Mouse (Mus musculus) heart, postnatal 10 days (tissue): ENCODE measurements around the gene Upp2. TPM values are rescaled to one million over a fixed set of nuclear protein-coding genes. Genes with fewer than 3 reads are reported as not detected.
A peak's percentile ranks its signal among the peaks of the same experiment; 100 is the strongest.

Experiments
- DNase-seq, 2 experiments: peaks; one replicate each; pipeline ENCODE4 v3.0.0; 2021
- intact Hi-C: fragments of 180-260 bp; cut with DNase I; formaldehyde crosslinking; loops from one replicate; pipeline ENCODE4 v1.15.1; 2025
- total RNA-seq, 2 experiments: library from RNA; stranded (reverse); gene quantifications; 2 replicates each; pipeline ENCODE4 v1.2.3; 2021

Gene Upp2
- total RNA-seq, 2 experiments from 2014 or later = 1.8 to 2.6 TPM

DNA sequence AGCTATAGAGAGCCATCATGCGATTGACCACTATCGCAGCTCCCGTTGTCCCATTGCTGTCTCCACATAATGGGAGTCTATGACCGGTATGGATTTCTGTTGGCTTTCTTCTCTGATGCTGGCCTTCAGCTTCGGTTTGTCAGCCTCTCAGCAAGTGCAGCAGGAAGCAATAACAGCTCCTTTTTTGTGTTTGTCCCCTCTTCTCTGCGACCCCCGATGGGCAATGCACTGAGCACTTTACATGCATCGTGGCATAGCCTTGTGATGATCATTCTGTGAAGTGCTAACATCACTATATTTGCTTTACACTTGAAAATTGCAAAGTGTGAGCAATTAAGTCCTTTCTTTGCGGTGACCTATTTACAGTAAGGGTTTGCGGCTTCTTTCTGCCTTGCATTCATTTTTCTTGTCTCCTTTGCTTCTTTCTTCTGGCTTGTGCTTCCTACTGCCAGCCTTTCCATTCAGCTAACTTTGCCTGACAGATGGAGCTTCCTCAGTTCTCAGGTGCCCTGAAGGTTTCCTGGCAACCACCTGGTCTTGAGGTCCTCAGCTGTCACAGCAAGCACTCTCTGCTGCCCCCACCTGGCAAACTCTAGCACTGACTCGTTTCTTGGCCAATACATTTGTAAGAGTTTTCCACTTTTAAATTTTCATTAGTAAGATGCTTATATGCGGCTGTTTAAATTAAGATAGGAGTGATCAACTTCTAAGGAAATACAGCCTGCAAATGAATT is 98.2 kb downstream of the Upp2 start:
- DNase-seq = peak; percentile 56 to 84
- intact Hi-C loops = loop anchor here (1.0 to 10.0 kb wide), 6 partner anchors 63 to 638 kb away; partner anchors contain the start of genes Acvr1, Acvr1c and Upp2

DNA sequence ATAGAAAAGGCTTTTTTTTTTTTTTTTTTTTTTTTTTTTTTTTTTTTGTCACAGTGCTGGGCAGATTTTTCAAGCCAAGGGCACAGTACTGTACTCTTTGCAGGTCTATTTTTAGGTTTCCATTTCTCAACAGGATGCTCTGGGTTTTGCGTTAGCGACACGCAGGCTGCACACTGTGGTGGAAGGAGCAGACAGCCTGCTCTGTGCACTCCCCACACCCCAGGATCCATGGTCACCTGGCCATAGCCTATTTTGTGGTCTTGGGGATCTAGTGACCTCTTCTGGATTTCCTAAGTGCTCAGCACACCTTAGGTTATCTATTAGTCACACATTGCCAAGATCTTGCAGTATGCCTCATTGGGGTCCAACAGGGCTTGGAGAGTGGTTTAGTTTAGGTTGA is 100.2 kb downstream of the Upp2 start:
- intact Hi-C loops = loop anchor here (2.0 to 10.0 kb wide), 6 partner anchors 65 to 640 kb away; partner anchors contain the start of genes Acvr1, Acvr1c and Upp2

DNA sequence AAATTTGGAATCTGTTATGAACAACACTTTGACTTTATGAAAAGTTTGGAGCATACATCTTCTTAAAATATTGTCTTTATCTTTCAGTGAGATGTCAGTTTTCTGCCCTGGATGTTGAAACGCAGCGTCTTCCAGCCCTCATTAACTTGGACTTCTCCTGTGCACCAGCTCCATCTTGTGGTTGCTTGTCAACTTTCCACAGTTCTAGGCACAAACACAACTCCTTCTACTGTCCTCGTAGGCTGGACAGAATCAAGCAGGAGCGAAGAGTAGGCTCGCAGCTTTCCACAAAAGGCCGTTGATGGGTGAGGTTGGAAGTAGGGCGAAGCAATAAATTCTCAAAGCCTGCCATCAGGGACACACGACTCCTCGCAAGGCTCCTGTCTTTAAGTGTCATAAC is 100.9 kb downstream of the Upp2 start:
- DNase-seq = peak; percentile 81 to 85
- intact Hi-C loops = loop anchor here (2.0 to 10.0 kb wide), 7 partner anchors 66 to 641 kb away; partner anchors contain the start of genes Acvr1, Acvr1c and Upp2

More for the DNA sequence above, 100.2 kb downstream of the Upp2 start:
- no peak for DNase-seq

GRCm38 (mm10) chr2:58669114-58669513 is 102.0 kb downstream of the Upp2 start:
- no peak for DNase-seq
- intact Hi-C loops = loop anchor here (2.0 to 10.0 kb wide), 6 partner anchors 67 to 642 kb away; partner anchors contain the start of genes Acvr1, Acvr1c and Upp2

DNA sequence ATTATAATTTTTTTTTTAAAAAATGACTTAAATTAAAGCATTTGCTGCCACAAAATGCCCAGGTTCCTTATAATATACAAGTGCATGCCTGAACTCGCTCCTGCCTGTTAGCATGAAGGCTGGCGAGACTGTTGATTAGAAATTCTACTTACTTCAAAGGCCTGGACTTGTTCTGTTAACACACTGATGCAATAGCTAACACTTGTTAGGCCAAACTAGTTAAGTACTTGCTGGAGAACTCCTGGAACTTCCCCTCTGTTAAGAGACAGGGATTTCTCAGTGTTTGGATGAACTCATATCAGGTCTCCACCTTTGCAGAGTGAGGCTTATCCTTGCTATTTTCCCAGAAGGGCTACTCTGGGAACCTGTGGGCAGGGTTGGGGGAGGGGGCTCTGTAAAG is 105.4 kb downstream of the Upp2 start:
- intact Hi-C loops = no loop called here
- DNase-seq = no peak

- no peak for DNase-seq
- intact Hi-C loops = loop anchor here (5.0 kb wide), 1 partner anchor 757 kb away; no protein-coding TSS in a partner anchor
Observed at GRCm38 (mm10) chr2:58679968-58680367, 112.9 kb downstream of the Upp2 start.

DNA sequence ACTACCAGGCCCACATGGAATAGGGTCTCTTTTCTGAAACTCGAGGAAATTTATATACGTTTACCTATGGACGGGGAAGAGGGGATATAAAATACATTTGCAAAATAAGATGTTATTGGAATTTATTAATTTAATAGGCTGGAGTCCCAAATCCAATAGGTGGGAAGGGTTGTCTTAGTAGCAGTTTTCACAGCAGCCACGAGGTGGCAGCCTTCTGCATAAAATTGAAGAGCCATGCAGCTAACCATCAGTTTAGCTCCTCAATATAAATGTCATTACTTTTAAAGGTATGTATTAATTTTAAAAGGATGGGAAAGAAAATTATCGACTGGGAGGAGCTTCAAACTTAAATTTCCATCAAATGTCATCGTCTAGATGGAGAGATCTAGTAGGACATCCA is 113.7 kb downstream of the Upp2 start:
- DNase-seq = peak; percentile 68 to 82
- intact Hi-C loops = loop anchor here (5.0 kb wide), 1 partner anchor 757 kb away; no protein-coding TSS in a partner anchor

- intact Hi-C loops = loop anchor here (5.0 kb wide), 1 partner anchor 756 kb away; no protein-coding TSS in a partner anchor
- no peak for DNase-seq
Observed at GRCm38 (mm10) chr2:58681394-58681793, 114.3 kb downstream of the Upp2 start.

GRCm38 (mm10) chr2:58697501-58697900 is 130.4 kb downstream of the Upp2 start:
- DNase-seq = peak; percentile 31 to 32
- intact Hi-C loops = no loop called here

DNA sequence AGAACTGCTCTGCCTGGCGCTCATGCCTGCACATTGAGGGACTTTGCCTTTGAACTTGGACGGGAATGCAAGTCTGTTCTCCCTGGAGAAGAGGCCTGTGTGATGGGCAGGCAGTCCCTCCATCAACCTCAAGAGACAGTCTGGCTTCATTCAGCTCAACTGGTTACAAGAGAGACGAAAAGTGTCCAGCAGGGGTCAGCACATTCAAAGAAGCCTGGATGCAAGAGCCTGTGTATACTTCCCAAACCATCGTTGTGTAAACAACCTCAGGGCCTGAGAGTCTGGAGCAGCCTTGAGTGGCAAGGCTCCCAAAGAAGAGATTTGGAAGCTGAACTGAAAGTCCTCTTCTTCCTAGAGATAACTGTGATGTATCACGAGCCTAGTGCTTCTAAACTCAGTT is 132.8 kb downstream of the Upp2 start:
- intact Hi-C loops = loop anchor here (5.0 kb wide), 1 partner anchor 737 kb away; no protein-coding TSS in a partner anchor
- DNase-seq = peak; percentile 80 to 89

- DNase-seq = no peak
- intact Hi-C loops = loop anchor here (5.0 kb wide), 1 partner anchor 737 kb away; no protein-coding TSS in a partner anchor
Observed at GRCm38 (mm10) chr2:58700354-58700753, 133.3 kb downstream of the Upp2 start.

DNA sequence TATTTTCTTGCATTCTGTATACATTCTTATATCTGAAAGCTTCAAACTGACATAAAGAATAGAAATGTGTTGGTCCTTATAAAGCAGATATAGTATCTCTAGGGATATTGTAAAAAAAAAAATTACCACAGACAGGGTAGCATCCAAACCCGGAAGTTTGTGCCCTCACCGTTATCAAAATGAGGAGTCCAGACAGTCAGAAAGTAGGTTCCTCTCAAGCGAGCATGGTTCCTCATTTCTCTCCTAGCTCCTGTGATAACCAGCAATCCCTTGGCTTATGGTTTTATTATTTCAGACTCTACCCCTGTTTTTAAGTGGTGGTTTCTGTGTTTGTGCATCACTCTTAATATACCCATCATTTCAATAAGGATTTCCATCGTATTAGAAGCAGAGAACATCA is 134.5 kb downstream of the Upp2 start:
- intact Hi-C loops = loop anchor here (5.0 kb wide), 1 partner anchor 736 kb away; no protein-coding TSS in a partner anchor
- no peak for DNase-seq

DNA sequence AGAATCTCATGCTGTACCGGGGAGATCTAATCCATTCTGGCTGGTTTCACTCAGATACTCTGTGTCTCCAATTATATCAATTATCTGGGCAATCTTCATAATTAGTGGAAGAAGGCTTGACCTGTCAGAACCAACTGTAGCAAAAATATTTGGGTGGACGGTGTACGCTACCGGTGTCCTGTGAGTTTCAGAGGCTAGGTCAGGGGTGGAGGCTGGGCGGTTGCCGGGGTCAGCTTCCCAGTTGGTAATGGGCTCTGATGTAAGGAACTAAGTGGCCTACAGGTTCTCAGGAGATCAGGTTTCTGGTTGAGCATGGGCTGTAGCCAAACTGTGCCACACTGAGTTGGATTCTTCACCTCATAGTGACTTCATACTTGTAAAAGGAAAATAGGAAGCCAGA is 136.1 kb downstream of the Upp2 start:
- DNase-seq = no peak
- intact Hi-C loops = loop anchor here (5.0 kb wide), 1 partner anchor 734 kb away; no protein-coding TSS in a partner anchor

- intact Hi-C loops = loop anchor here (5.0 kb wide), 1 partner anchor 734 kb away; no protein-coding TSS in a partner anchor
- DNase-seq = no peak
Observed at GRCm38 (mm10) chr2:58703646-58704045, 136.5 kb downstream of the Upp2 start.

GRCm38 (mm10) chr2:58704576-58704975 is 137.5 kb downstream of the Upp2 start:
- DNase-seq = no peak

DNA sequence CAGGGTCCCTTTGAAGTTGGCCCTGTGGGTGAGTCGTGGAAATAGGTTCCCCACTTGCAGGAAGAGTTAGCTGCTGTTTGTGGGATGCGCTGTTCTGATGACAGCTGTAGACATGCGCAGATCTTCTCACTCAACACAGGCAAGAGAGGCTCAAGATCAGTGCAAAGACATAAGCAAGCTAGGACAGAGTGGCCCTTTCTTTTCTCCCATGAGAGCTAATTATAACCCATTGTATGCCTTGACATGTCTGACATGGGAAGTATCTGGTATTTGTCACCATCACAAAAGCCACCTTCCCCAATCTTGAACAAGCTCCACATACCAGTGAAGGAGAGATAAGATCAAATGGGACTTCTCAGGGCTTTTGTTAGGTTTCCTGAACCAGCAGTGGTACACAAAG is 140.6 kb downstream of the Upp2 start:
- intact Hi-C loops = no loop called here
- no peak for DNase-seq

More at GRCm38 (mm10) chr2:58704576-58704975, 137.5 kb downstream of the Upp2 start:
- intact Hi-C loops = loop anchor here (5.0 kb wide), 1 partner anchor 733 kb away; no protein-coding TSS in a partner anchor

DNA sequence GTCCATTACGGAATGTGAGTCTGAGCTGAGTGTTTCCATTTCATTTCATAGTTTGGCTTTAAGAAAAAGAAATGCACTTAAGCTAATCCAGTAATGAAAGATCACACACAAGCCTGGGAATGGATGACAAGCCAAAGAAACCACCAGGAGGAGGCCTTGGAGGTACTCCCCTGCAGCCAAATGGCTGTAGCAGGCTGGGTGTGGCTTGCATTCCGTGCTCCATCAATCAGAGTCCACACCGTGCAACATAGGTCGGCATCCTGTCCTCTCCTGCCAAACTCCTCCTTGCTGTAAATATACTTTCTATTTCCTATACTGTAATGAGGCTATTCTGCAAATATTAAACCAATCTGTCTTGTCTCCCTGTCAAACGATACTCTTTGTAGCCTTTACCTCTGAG is 143.1 kb downstream of the Upp2 start:
- DNase-seq = no peak
- intact Hi-C loops = no loop called here

DNA sequence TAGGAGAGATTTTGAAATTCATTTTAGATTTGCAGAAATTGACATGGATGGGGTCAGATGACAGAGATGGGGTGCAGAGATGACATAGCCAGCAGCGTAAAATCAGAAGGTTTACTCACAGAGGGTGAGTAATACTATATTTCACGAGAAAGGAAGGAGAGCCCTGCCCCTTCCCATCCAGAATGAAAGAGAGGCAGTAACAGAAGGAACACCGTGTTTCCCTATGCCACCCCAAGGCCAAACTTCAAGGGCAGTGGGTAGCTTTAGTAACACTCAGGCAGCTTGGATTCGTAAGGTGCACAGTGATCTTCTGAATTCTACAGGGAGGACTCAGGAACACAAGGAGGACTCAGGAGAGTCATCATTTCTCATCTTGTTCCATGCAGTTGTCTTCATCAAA is 144.0 kb downstream of the Upp2 start:
- DNase-seq = no peak
- intact Hi-C loops = no loop called here

DNA sequence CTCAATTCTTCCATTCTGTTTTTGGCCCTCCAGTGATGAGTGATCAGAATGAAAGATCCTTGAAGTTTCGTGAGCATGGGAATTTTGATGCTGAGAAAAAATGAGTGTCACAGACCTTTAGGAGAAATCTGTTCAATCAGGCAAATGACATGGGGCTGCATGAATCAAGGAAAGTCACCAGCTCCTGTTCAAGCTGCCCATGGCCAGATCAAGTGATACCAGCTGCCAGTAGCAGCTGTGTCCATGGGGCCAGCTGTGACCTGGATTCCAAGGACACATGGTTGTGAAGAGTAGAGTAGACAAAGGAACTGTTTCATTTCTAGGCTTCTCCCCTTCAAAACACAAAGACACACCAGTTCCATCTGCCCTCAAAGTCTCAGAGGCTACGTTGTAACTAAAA is 144.4 kb downstream of the Upp2 start:
- intact Hi-C loops = no loop called here
- peak in 1 of 2 experiments; percentile 13 for DNase-seq

- DNase-seq = peak; percentile 81 to 85
- intact Hi-C loops = no loop called here
Observed at GRCm38 (mm10) chr2:58711935-58712334, 144.8 kb downstream of the Upp2 start.

DNA sequence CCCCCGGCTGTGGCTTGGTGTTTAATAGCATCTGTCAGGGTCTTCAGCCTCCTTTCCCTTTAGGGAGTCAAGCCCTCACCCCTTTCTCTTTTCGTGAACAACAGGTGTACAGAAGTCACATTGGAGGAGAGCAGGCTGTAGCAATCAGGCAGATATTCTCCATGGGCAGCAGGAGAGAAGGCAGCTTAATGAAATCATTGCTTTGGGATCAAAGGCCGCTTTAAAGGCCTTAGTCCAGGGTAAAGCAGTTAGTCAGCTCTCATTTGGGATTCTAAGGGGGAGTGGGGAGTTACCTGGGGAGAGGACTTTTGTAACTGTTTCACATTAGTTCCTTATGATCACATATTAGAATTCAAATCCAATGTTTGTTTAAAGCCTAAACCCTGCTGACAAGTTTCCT is 150.8 kb downstream of the Upp2 start:
- DNase-seq = no peak
- intact Hi-C loops = no loop called here
